Mouse (Mus musculus) kidney, postnatal 36 days (tissue): ENCODE results near the gene Csk.
A peak's percentile ranks its signal among the peaks of the same experiment; 100 is the strongest.

Source experiments
- DNase-seq, 2 experiments: peaks; one replicate each; pipeline ENCODE4 v3.0.0; 2021 to 2022; ENCODE audit warnings: mixed read lengths in 2 of 2

Csk gene

GRCm38 (mm10) chr9:57598851-57599563, 54.4 kb downstream of the Csk start:
- DNase-seq, result peak; percentile 76 to 77

- peak; percentile 42 to 62 for DNase-seq
Observed at GRCm38 (mm10) chr9:57597929-57598382, 55.5 kb downstream of the Csk start.

GRCm38 (mm10) chr9:57597265-57597664, 56.2 kb downstream of the Csk start:
- DNase-seq, result no peak

- DNase-seq, result no peak
Observed at GRCm38 (mm10) chr9:57594174-57594509, 59.3 kb downstream of the Csk start.

GRCm38 (mm10) chr9:57593454-57594173, 59.8 kb downstream of the Csk start:
- DNase-seq, result peak; percentile 83 to 84

GRCm38 (mm10) chr9:57590726-57591125, 62.7 kb downstream of the Csk start:
- DNase-seq, result no peak

- peak; percentile 86 to 91 for DNase-seq
Observed at GRCm38 (mm10) chr9:57589224-57590126, 64.0 kb downstream of the Csk start, which contains the start of gene Ulk3. Gene Ulk3, plus strand, starts transcription at chr9:57589452.

- DNase-seq, result no peak
Observed at GRCm38 (mm10) chr9:57584991-57585390, 68.4 kb downstream of the Csk start.

GRCm38 (mm10) chr9:57577144-57577849, 76.1 kb downstream of the Csk start:
- DNase-seq, result no peak
